Mouse (Mus musculus) layer of hippocampus, adult 11-12 months (tissue): ENCODE data around the gene Pafah1b2.
A peak's percentile ranks its signal among the peaks of the same experiment; 100 is the strongest.

Source experiments
- DNase-seq: peaks from one replicate; pipeline ENCODE4 v3.0.0; 2022; ENCODE audit warnings: low spot score

Pafah1b2 gene

GRCm38 (mm10) chr9:46012091-46013008, at the start of gene Pafah1b2, which contains the start of gene Sik3:
Pafah1b2 (minus strand) TSS chr9:46012690.
Sik3 (plus strand) TSS chr9:46012820.
- DNase-seq = peak; percentile 96

GRCm38 (mm10) chr9:46061696-46062425, 49.4 kb upstream of the Pafah1b2 start:
- DNase-seq = peak; percentile 41

GRCm38 (mm10) chr9:46060249-46060648, 47.8 kb upstream of the Pafah1b2 start:
- DNase-seq = no peak

GRCm38 (mm10) chr9:46058065-46058464, 45.6 kb upstream of the Pafah1b2 start:
- no peak for DNase-seq

- DNase-seq = peak; percentile 67
Measured at GRCm38 (mm10) chr9:46053014-46053666, 40.6 kb upstream of the Pafah1b2 start.

GRCm38 (mm10) chr9:46050203-46050602, 37.7 kb upstream of the Pafah1b2 start:
- DNase-seq = no peak

GRCm38 (mm10) chr9:46049525-46049924, 37.0 kb upstream of the Pafah1b2 start:
- DNase-seq = no peak

GRCm38 (mm10) chr9:46046724-46047517, 34.4 kb upstream of the Pafah1b2 start:
- no peak for DNase-seq

GRCm38 (mm10) chr9:46043626-46044025, 31.1 kb upstream of the Pafah1b2 start:
- DNase-seq = no peak

GRCm38 (mm10) chr9:46042387-46042786, 29.9 kb upstream of the Pafah1b2 start:
- DNase-seq = no peak

- no peak for DNase-seq
Measured at GRCm38 (mm10) chr9:46041186-46041585, 28.7 kb upstream of the Pafah1b2 start.

- no peak for DNase-seq
Measured at GRCm38 (mm10) chr9:46038786-46039185, 26.3 kb upstream of the Pafah1b2 start.

GRCm38 (mm10) chr9:46036881-46037280, 24.4 kb upstream of the Pafah1b2 start:
- DNase-seq = no peak

- DNase-seq = no peak
Measured at GRCm38 (mm10) chr9:46035290-46035871, 22.9 kb upstream of the Pafah1b2 start.

- DNase-seq = no peak
Measured at GRCm38 (mm10) chr9:46033862-46034261, 21.4 kb upstream of the Pafah1b2 start.

GRCm38 (mm10) chr9:46033058-46033457, 20.6 kb upstream of the Pafah1b2 start:
- DNase-seq = no peak

GRCm38 (mm10) chr9:46032190-46032589, 19.7 kb upstream of the Pafah1b2 start:
- peak; percentile 48 for DNase-seq

GRCm38 (mm10) chr9:46030968-46031367, 18.5 kb upstream of the Pafah1b2 start:
- no peak for DNase-seq

- no peak for DNase-seq
Measured at GRCm38 (mm10) chr9:46030184-46030583, 17.7 kb upstream of the Pafah1b2 start.

GRCm38 (mm10) chr9:46029534-46029933, 17.0 kb upstream of the Pafah1b2 start:
- DNase-seq = no peak

GRCm38 (mm10) chr9:46027994-46028393, 15.5 kb upstream of the Pafah1b2 start:
- peak; percentile 35 for DNase-seq
